Mouse (Mus musculus): Measurements from ENCODE around the gene Myh7. TPM values are rescaled to one million over a fixed set of nuclear protein-coding genes. Genes with fewer than 3 reads are reported as not detected.
"Not testable (repeated sequence)": the region's sequence is repeated elsewhere in the genome, so short reads cannot be mapped to it uniquely, and the experiment has no call there.

Myh7 gene
- 1 to 10 TPM; 3.9 to 5.5 TPM for total RNA-seq (2021)

- intact Hi-C loops (cut with DNase I), result no loop called here
- no peak for DNase-seq
Measured at GRCm38 (mm10) chr14:54994136-54994868, at the start of gene Myh7. TSS of gene Myh7 (minus strand) at chr14:54994626.

- DNase-seq; intact Hi-C loops (cut with DNase I): not testable (repeated sequence)
Measured at GRCm38 (mm10) chr14:55043694-55044093, 49.3 kb upstream of the Myh7 start.

- intact Hi-C loops (cut with DNase I), result no loop called here
- DNase-seq, result no peak
Measured at GRCm38 (mm10) chr14:55032695-55033225, 38.3 kb upstream of the Myh7 start.

- intact Hi-C loops (cut with DNase I), result loop anchor here (5.0 kb wide), 1 partner anchor 48 kb away; no protein-coding TSS in a partner anchor
- peak; percentile 70 for DNase-seq
Measured at GRCm38 (mm10) chr14:55029034-55029698, 34.7 kb upstream of the Myh7 start.

GRCm38 (mm10) chr14:55028333-55028835, 34.0 kb upstream of the Myh7 start:
- peak; percentile 47 for DNase-seq
- intact Hi-C loops (cut with DNase I), result loop anchor here (5.0 kb wide), 1 partner anchor 49 kb away; no protein-coding TSS in a partner anchor

GRCm38 (mm10) chr14:55027653-55028052, 33.2 kb upstream of the Myh7 start:
- intact Hi-C loops (cut with DNase I), result loop anchor here (5.0 kb wide), 1 partner anchor 50 kb away; no protein-coding TSS in a partner anchor
- peak; percentile 46 for DNase-seq

GRCm38 (mm10) chr14:55027251-55027650, 32.8 kb upstream of the Myh7 start:
- no peak for DNase-seq
- intact Hi-C loops (cut with DNase I), result loop anchor here (5.0 kb wide), 1 partner anchor 50 kb away; no protein-coding TSS in a partner anchor

- intact Hi-C loops (cut with DNase I), result loop anchor here (2.0 to 5.0 kb wide), 2 partner anchors 52 to 75 kb away; no protein-coding TSS in a partner anchor
- no peak for DNase-seq
Measured at GRCm38 (mm10) chr14:55025527-55025926, 31.1 kb upstream of the Myh7 start.

- intact Hi-C loops (cut with DNase I), result loop anchor here (2.0 kb wide), 1 partner anchor 77 kb away; no protein-coding TSS in a partner anchor
- peak; percentile 75 for DNase-seq
Measured at GRCm38 (mm10) chr14:55024236-55024635, 29.8 kb upstream of the Myh7 start.

GRCm38 (mm10) chr14:55023011-55023410, 28.6 kb upstream of the Myh7 start:
- intact Hi-C loops (cut with DNase I), result no loop called here
- DNase-seq, result no peak

- no peak for DNase-seq
- intact Hi-C loops (cut with DNase I), result no loop called here
Measured at GRCm38 (mm10) chr14:55020394-55020793, 26.0 kb upstream of the Myh7 start.

GRCm38 (mm10) chr14:55016876-55017275, 22.4 kb upstream of the Myh7 start:
- intact Hi-C loops (cut with DNase I), result no loop called here
- DNase-seq, result no peak

GRCm38 (mm10) chr14:55015767-55016111, 21.3 kb upstream of the Myh7 start:
- peak; percentile 30 for DNase-seq
- intact Hi-C loops (cut with DNase I), result loop anchor here (2.0 kb wide), 1 partner anchor 117 kb away; no protein-coding TSS in a partner anchor

GRCm38 (mm10) chr14:55014991-55015766, 20.8 kb upstream of the Myh7 start, which contains the start of gene Ngdn:
TSS of gene Ngdn (plus strand) at chr14:55015454.
- intact Hi-C loops (cut with DNase I), result loop anchor here (2.0 kb wide), 1 partner anchor 116 kb away; no protein-coding TSS in a partner anchor
- DNase-seq, result peak; percentile 98

- no peak for DNase-seq
- intact Hi-C loops (cut with DNase I), result loop anchor here (2.0 kb wide), 1 partner anchor 116 kb away; no protein-coding TSS in a partner anchor
Measured at GRCm38 (mm10) chr14:55014591-55014990, 20.2 kb upstream of the Myh7 start.

- intact Hi-C loops (cut with DNase I), result no loop called here
- DNase-seq, result peak; percentile 29
Measured at GRCm38 (mm10) chr14:55011116-55011515, 16.7 kb upstream of the Myh7 start.

- DNase-seq, result no peak
- intact Hi-C loops (cut with DNase I), result loop anchor here (10.0 kb wide), 1 partner anchor 304 kb away; no protein-coding TSS in a partner anchor
Measured at GRCm38 (mm10) chr14:55008417-55008816, 14.0 kb upstream of the Myh7 start.

- intact Hi-C loops (cut with DNase I), result loop anchor here (10.0 kb wide), 1 partner anchor 303 kb away; no protein-coding TSS in a partner anchor
Measured at GRCm38 (mm10) chr14:55007120-55007908, 12.9 kb upstream of the Myh7 start.

GRCm38 (mm10) chr14:55006541-55006940, 12.1 kb upstream of the Myh7 start:
- intact Hi-C loops (cut with DNase I), result loop anchor here (10.0 kb wide), 1 partner anchor 302 kb away; no protein-coding TSS in a partner anchor
- no peak for DNase-seq

More at GRCm38 (mm10) chr14:55007120-55007908, 12.9 kb upstream of the Myh7 start:
- no peak for DNase-seq

All from left cerebral cortex, postnatal 4 days (tissue).